Comparison of ENCODE assay signal across 8 mouse cellular contexts in genomic region chr16:16870617-16871331, GRCm38 (mm10). TPM values are rescaled to one million over a fixed set of nuclear protein-coding genes. Genes with fewer than 3 reads are reported as not detected.
A peak's percentile ranks its signal among the peaks of the same experiment; 100 is the strongest.
DNase-seq lines count a peak whose midpoint lies in the region; ATAC-seq lines count a peak whose summit lies in the region.

Top3b (plus strand) TSS chr16:16870736.
Vpreb1 (minus strand) TSS chr16:16870843.

- H3K27me3 ChIP-seq in hindbrain, embryonic 14.5 days (ENCODE audit: control insufficient read depth, insufficient read depth, low read length): no peaks in the 10 kb centered on the region

- WGBS in hindbrain, embryonic 14.5 days: under 1% methylated on average over 49 of the region's 49 CpGs

- peak; percentile 98 for DNase-seq in R1 (ENCODE audit: low read depth, low spot score)
- DNase-seq in cerebellum, postnatal 25 days: peak; percentile 89 to 90
- peak; percentile 81 to 88 for DNase-seq in frontal cortex, postnatal 25 days (ENCODE audit: low spot score in 2 of 2)
- peak; percentile 94 for DNase-seq in hindbrain, embryonic 14.5 days (ENCODE audit: low spot score)
- DNase-seq in layer of hippocampus, postnatal 36 days: peak; percentile 87 to 88
- DNase-seq in lung, postnatal 36 days: peak; percentile 92
- DNase-seq in retina, postnatal 1 day: peak; percentile 98
- DNase-seq in urinary bladder, adult 18-20 months (ENCODE audit: low spot score in 2 of 2): peak; percentile 70 to 85

- H3K9ac ChIP-seq in hindbrain, embryonic 14.5 days: peak within 1 kb of the TSS; percentile 82

- peak within 1 kb of the TSS; percentile 91 for H3K27ac ChIP-seq in hindbrain, embryonic 14.5 days

- H3K4me2 ChIP-seq in hindbrain, embryonic 14.5 days (replicated peaks): peak within 1 kb of the TSS; percentile 50

- peaks cover 6% of the 10 kb centered on the region for H3K36me3 ChIP-seq in hindbrain, embryonic 14.5 days (replicated peaks; ENCODE audit: control insufficient read depth, insufficient read depth)

- ATAC-seq in hindbrain, embryonic 14.5 days (ENCODE audit: low FRiP score): peak; percentile 97

- peak within 1 kb of the TSS; percentile 66 for H3K4me3 ChIP-seq in hindbrain, embryonic 14.5 days (replicated peaks; ENCODE audit: low read length)

- H3K4me1 ChIP-seq in hindbrain, embryonic 14.5 days (replicated peaks; ENCODE audit: control insufficient read depth, insufficient read depth, low read length): peaks cover 8% of the 10 kb centered on the region

- H3K9me3 ChIP-seq in hindbrain, embryonic 14.5 days (ENCODE audit: control insufficient read depth, low read length): 0 out of 2 replicates have a peak, but pooled peaks cover 1% of the 10 kb centered on the region

RNA-seq across cellular contexts. Expression of gene Top3b, which starts in this region (rescaled TPM):
- polyA plus RNA-seq in hindbrain, embryonic 14.5 days (2014; fragmentation: Nextera tagmentation; extraction: Ambion mirVana): 63.5 and 77.7 TPM in 2 replicates
- total RNA-seq in layer of hippocampus, postnatal 36 days (2021): 10 to 100 TPM; 56.6 to 71.4 TPM

RNA-seq across cellular contexts. Expression of gene Vpreb1, which starts in this region (rescaled TPM):
- 0.80 TPM in 1 of 2 replicates, not detected in the other for polyA plus RNA-seq in hindbrain, embryonic 14.5 days (2014; fragmentation: Nextera tagmentation; extraction: Ambion mirVana)
- total RNA-seq in layer of hippocampus, postnatal 36 days (2021): 1 to 10 TPM in 1 of 2 experiments, not detected in 1; 1.5 TPM

Comparison
In these comparisons a context has a peak if more than half of its experiments do, and no peak if none do; other contexts are left out.
1. Peak in every context shown above with its lines: DNase-seq, ATAC-seq, H3K4me3 ChIP-seq and H3K27ac ChIP-seq.